Mouse (Mus musculus) CD4-positive, CD25-positive, alpha-beta regulatory T cell, adult 4 months (primary cell): Measurements from ENCODE around the gene Prodh2. TPM values are rescaled to one million over a fixed set of nuclear protein-coding genes. Genes with fewer than 3 reads are reported as not detected.
A peak's percentile ranks its signal among the peaks of the same experiment; 100 is the strongest.

ENCODE experiments used
- ATAC-seq: one replicate; pipeline ENCODE4 v1.8.0; 2017
- polyA plus RNA-seq, 2 experiments: library from polyadenylated mRNA; unstranded; fragments of 100-300 nt; shearing (Covaris generic); gene quantifications; one replicate each; pipeline ENCODE4 v1.2.1; 2017

Prodh2 gene
- polyA plus RNA-seq, 2 experiments from 2014 or later: not detected

DNA sequence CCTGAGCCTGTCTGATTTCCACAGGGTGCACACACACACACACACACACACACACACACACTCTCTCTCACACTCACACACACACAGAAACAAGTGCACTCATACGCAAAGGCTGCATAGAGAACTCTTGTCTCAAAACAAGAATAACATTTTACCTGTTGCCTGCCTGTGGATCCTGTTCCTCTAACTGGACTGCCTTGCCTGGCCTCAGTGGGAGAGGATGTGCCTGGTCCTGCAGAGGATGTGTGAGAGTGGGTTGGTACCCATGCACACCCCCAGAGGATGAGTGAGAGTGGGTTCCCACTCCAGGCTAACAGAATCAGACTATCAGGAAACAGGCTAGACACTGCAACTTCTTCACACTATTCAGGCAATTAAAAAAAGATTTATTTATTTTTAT is 57.2 kb downstream of the Prodh2 start:
- ATAC-seq: no peak

DNA sequence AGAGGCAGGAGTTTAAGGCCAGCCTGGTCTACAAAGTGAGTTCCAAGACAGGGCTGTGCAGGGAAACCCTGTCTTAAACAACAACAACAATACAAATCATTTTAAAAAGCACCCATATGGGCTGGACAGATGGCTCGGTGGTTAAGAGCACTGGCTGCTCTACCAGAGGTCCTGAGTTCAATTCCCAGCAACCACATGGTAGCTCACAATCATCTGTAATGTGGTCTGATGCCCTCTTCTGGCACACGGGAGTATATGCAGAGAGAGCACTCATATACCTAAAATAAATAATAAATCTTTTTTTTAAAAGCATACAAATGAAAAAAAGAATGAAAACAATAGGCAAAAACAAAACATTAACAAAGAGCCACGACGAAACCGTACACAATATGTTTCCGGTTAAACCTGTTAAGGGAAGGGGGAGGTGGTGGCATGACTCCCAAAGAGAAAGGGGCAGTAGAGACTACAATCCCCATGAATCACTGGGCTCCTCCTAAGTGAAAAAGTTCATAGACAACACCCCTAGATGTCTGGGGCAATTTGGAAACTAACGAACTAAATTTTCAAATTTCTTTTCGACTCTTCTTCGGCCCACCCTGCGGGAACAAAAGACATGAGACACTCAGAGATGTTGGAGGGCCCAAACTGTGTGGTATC is 58.2 kb downstream of the Prodh2 start:
- peak; percentile 67 for ATAC-seq

DNA sequence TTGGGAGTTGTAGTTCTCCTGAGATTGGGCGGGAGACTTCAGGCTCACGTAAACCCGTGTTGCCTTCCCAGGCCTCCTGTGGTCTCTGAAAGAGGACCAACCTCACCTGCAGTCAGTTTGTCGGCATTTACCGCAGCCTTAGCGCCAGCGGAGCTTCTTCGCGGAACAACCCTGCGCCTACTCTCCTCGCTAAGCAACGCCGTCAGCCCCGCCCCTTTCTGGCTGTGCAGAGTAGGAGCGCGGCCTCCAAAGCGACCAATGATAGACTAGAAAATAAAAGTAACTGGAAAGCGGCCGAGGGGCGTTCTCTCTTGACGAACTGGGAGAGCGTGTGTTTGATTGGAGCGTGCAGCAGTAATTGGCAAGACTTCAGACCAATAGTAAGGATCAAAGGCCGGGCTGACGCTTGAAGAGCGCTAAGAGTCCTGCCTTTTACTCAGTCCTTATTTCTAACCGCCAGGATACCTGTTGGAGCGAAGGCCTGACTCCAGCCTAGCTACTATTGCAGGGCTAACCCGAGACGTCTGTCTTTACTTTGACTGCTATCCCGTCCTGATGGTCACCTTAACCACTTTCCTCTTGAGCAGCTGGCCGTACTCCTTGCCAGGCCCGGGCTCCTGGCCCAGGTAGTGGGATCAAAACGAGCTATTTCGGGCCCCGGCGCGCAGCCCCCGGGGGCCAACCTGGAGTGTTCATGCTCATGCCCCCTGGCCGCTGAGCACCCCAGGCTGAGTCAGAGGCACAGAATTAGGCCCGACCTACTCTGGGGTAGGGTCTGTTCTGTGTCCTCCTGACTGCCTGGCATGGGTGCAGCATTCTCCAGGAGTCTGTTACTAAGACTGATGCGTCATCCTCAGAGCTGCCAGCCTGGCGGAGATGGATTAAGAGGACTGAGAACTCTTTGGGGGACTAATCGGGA is 58.9 kb downstream of the Prodh2 start, which contains the start of the genes Hspb6 and Proser3:
Hspb6 (plus strand) TSS at position 77 of the 919 bp plus-strand sequence.
Proser3 (minus strand) TSS at position 198 of the 919 bp plus-strand sequence.
- peak; percentile 92 for ATAC-seq

DNA sequence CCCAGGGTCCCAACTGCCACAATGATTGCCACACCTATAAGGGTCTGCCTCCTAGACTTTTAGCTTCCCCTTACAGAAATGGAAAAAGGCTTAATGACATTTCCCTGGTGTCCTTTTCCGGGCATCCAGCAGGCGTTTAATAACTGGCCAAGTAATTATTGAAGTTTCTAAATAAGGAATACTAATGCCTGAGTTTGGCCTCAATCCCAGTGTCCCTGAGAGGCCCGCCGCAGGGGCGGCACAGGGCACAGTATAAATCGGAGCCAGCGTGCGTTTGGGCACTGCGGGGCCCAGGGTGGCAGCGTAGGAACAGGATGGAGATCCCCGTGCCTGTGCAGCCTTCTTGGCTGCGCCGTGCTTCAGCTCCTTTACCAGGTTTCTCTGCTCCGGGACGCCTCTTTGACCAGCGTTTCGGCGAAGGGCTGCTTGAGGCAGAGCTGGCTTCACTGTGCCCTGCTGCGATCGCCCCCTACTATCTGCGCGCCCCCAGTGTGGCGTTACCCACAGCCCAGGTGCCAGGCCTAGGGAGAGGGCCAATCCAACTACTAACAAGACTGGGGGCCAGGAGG is 59.7 kb downstream of the Prodh2 start:
- ATAC-seq: no peak

DNA sequence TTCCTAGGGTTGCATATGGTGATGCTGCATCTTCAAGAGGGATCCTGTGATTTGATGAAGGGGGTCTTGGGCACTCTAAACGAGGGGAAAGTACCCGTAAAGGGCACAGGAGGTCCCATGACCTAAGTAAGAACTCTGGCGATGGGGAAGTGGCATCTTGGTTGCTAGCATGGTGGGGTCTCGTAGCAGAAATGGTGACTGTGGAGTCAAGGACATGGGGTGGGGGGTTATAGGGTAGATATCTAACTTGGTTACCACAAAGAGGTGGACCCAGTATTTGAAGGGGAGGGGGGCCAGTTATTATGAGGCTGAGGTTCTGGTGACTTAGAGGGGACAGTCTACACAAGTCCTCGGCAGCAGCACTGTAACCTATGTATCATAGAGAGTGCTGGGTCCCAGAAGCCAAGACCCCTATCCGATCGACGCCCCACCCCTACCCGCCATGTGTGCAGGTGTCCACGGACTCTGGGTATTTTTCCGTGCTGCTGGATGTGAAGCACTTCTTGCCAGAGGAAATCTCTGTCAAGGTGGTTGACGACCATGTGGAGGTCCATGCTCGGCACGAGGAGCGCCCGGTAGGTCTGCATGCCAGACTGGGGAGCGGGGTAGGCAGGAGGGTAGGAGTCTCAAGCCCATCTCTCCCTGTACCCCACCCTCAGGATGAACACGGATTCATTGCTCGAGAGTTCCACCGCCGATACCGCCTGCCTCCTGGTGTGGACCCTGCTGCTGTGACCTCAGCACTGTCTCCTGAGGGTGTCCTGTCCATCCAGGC is 60.6 kb downstream of the Prodh2 start:
- ATAC-seq: no peak

DNA sequence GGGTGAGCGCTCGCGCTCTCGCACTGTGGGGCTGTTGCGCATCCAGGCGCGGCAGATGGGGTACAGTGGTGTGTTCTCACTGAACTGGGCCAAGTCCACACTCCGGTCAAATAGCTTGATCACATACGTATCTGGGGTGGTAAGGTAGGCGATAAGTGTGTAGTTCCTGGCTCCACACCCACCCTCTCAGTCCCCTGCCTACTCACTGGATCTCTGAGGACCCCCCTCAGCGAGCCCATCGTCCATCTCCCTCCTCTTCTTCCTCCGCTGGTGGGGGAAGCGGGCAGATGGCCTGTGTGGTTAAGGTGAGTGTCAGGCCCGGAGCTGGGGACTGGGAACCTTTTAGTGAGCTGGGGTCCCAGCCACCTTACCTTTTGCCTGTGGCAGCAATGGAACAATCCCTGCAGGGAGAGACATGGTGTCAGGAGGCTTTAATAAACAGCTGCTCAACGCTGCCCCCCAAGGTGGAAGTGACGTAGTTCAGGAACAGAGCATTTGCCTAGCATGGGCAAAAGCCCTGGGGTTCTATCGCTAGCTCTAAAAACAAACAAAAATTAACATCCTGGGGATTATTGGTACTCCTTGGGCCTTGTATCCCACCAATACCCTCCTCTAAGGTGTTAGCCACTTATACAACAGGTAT is 63.6 kb downstream of the Prodh2 start:
- no peak for ATAC-seq

DNA sequence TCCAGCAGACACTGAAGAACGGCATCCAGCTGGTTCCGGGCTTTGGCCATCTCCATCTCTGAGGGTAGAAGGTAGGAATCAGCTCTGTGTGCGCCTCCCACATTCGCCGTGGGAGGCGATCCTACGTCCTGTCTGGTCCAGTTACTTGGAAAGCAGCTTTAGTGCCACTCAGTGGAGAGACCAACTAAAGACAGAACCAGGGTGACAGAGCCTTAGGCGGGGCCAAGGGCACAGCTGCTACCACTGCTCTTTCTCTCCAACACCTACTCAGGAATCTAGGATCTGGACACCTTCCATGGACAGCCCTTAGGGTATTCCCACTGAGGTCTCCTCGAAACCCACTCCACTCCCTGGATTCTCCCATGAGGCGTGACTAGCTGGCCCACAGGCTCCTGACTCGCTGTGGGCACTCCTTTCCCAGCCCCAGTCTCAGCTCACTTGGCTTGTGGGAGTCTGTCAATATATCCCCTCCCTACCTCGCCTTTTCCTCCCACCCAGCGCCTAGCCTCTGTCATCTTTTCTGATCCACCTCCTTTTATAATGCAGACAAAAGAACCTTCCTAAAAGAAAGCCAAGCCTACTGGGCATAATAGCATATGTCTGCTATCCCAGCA is 64.6 kb downstream of the Prodh2 start:
- ATAC-seq: no peak

DNA sequence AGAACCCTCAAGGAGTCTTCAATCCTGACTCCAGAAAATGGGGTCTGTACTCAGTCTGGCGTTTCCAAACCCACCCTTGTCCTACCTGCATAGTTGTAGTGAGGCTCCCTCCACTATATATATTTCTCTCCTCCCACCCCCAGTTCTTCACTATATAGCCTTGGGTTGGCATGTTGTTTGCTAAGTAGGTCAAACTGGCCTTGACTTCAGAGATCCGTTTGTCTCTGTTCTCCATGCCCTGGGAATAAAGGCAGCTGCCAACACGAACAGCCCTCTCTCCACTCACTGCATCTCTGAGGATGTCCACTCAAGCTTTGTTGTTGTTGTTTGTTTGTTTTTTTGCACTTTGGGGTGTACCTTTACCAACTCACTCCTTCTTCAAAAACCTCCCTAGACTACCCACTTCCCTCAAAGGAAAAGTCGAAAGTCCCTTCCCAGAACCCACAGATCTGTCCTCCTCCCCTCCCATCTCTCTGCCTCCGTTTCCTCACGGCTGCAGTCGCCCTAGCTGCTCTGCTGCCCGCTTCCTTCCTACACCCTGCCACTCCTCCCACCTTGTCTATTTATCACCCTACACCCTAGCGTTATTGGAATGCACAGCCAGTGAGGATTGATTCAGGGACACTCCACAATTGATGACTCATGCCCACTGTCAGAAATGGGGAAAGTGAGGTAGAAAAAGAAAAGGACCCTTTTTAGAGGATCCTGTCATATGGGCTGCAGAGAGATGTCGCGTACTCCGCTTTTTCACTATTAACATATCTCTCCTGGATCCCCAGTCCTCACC is 65.4 kb downstream of the Prodh2 start:
- ATAC-seq: no peak

DNA sequence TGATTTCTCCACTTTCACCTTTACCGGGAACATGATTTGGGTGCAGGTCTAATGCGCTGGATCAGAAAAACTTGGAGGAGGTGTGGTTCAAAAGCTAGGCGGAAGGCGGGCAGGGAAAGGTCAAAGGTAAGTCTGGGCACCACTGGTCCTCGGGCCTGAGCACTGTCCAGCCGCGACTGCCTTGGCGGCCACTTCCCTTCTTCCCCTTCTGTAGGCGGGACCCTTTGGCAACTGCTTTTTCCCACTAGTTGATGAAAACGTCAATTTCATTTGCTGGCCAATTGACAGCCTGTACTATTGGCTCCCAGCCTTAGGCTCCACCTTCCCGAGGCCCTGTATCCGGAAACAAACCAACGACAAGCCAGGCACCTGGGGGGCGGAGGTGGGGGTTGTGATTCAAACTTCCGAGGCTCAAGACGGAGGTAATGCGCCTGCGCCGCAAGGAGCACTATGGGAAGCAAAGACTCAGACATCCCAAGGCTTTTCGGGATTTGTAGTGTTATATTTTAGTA is 66.1 kb downstream of the Prodh2 start, which contains the start of gene Lin37:
Lin37 (minus strand) TSS at position 396 of the 512 bp plus-strand sequence.
- ATAC-seq: peak; percentile 76

DNA sequence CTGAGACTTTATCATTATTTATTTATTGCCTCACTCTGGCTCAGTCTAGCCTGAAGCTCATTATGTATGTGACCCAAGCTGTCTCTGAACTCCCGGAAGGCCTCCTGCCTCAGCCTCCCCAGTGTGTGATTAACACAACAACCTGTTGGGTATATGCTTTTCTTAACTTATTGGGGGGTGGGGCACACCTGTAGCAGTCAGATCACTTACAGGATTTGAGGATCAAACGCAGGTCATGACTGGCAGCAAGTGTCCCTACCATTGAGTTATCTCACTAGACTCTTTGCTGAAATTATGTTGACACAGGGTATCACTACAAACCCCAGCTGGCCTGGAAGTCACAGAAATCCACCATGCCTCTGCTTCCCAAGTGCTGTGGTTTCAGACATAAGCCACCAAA is 66.9 kb downstream of the Prodh2 start:
- no peak for ATAC-seq

DNA sequence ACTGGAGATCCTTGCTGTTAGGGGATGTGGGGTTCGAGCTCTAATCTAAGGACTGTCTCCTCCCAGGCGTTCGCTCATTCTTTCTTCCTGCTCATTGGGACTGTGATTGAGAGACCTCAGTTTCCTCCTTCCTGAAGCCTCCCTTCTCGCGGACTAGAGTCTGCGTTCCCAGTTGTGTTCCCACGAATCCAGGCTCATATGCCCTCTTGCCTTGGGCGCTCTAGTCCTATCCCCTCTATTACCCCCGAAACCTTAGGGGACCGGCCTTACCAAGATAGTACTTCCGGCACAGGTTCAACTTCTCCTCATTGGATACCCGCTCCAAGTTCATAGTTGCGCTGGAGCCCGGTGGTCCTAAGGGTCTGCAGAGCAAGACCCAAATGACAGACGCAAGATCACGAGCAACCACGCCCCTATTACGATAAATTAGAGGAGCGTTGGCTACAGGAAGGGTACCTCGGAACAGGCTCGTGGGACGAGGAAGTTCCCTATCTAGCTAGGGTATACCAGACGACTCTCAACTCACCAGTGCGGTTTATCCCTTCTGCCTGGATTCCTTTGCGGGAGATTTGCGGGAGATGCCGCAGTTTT is 69.2 kb downstream of the Prodh2 start:
- ATAC-seq: no peak

Other genes with a start within 250 kb of the Prodh2 start
- gene Thap8, start 213.5 kb upstream of the Prodh2 start, polyA plus RNA-seq: 1 to 10 TPM in 1 of 2 experiments, not detected in 1; 1.6 TPM
- 1 to 10 TPM; 1.9 to 3.2 TPM for gene Wdr62, start 213.2 kb upstream of the Prodh2 start, polyA plus RNA-seq
- gene Clip3, start 201.9 kb upstream of the Prodh2 start, polyA plus RNA-seq: 1 to 10 TPM; 5.5 to 6.5 TPM
- 100 to 1,000 TPM; 179 to 205 TPM for gene Alkbh6, start 184.9 kb upstream of the Prodh2 start, polyA plus RNA-seq
- gene Syne4, start 178.8 kb upstream of the Prodh2 start, polyA plus RNA-seq: 10 to 100 TPM in 1 of 2 experiments, 1 to 10 TPM in 1; 9.2 to 16.8 TPM
- not detected for gene E130208F15Rik, start 171.9 kb upstream of the Prodh2 start, polyA plus RNA-seq
- gene Sdhaf1, start 169.7 kb upstream of the Prodh2 start, polyA plus RNA-seq: 1 to 10 TPM; 2.4 to 5.1 TPM
- gene Lrfn3, start 130.8 kb upstream of the Prodh2 start, polyA plus RNA-seq: not detected
- 1 to 10 TPM; 6.4 to 7.1 TPM for gene Tyrobp, start 79.9 kb upstream of the Prodh2 start, polyA plus RNA-seq
- 100 to 1,000 TPM; 356 to 434 TPM for gene Hcst, start 73.8 kb upstream of the Prodh2 start, polyA plus RNA-seq
- gene Nfkbid, start 71.9 kb upstream of the Prodh2 start, polyA plus RNA-seq: 10 to 100 TPM; 39.2 to 44.4 TPM
- 1 to 10 TPM; 3.1 to 3.5 TPM for gene Aplp1, start 48.1 kb upstream of the Prodh2 start, polyA plus RNA-seq
- not detected for gene Kirrel2, start 35.9 kb upstream of the Prodh2 start, polyA plus RNA-seq
- not detected for gene Nphs1, start 35.3 kb upstream of the Prodh2 start, polyA plus RNA-seq
- under 1 TPM; 0.46 to 0.67 TPM for gene Arhgap33, start 41.4 kb downstream of the Prodh2 start, polyA plus RNA-seq
- gene Hspb6, start 58.6 kb downstream of the Prodh2 start, polyA plus RNA-seq: 1 to 10 TPM; 1.0 to 3.1 TPM
- gene Proser3, start 58.7 kb downstream of the Prodh2 start, polyA plus RNA-seq: 1 to 10 TPM; 5.2 to 6.2 TPM
- gene Lin37, start 66.2 kb downstream of the Prodh2 start, polyA plus RNA-seq: 100 to 1,000 TPM; 101 to 104 TPM
- gene U2af1l4, start 69.7 kb downstream of the Prodh2 start, polyA plus RNA-seq: 10 to 100 TPM; 46.5 to 62.1 TPM
- 100 to 1,000 TPM in 1 of 2 experiments, 10 to 100 TPM in 1; 85.4 to 105 TPM for gene Gm49396, start 69.7 kb downstream of the Prodh2 start, polyA plus RNA-seq
- 100 to 1,000 TPM; 314 to 323 TPM for gene Psenen, start 70.0 kb downstream of the Prodh2 start, polyA plus RNA-seq
- 100 to 1,000 TPM; 210 to 244 TPM for gene Igflr1, start 71.8 kb downstream of the Prodh2 start, polyA plus RNA-seq
- gene Kmt2b, start 95.1 kb downstream of the Prodh2 start, polyA plus RNA-seq: 10 to 100 TPM; 16.4 to 21.6 TPM
- 10 to 100 TPM in 1 of 2 experiments, 1 to 10 TPM in 1; 8.1 to 18.0 TPM for gene Zbtb32, start 105.3 kb downstream of the Prodh2 start, polyA plus RNA-seq
- under 1 TPM; 0.38 to 0.60 TPM for gene Upk1a, start 119.2 kb downstream of the Prodh2 start, polyA plus RNA-seq
- 100 to 1,000 TPM; 333 to 643 TPM for gene Cox6b1, start 132.5 kb downstream of the Prodh2 start, polyA plus RNA-seq
- gene Etv2, start 142.2 kb downstream of the Prodh2 start, polyA plus RNA-seq: not detected
- gene Rbm42, start 156.7 kb downstream of the Prodh2 start, polyA plus RNA-seq: 10 to 100 TPM; 14.4 to 25.1 TPM
- 10 to 100 TPM; 21.3 to 44.0 TPM for gene Haus5, start 171.4 kb downstream of the Prodh2 start, polyA plus RNA-seq
- gene Pmis2, start 178.0 kb downstream of the Prodh2 start, polyA plus RNA-seq: not detected
- not detected for gene 2200002J24Rik, start 205.3 kb downstream of the Prodh2 start, polyA plus RNA-seq
- not detected for gene Atp4a, start 218.6 kb downstream of the Prodh2 start, polyA plus RNA-seq
- 10 to 100 TPM; 60.5 to 65.0 TPM for gene Tmem147, start 235.9 kb downstream of the Prodh2 start, polyA plus RNA-seq